Mouse (Mus musculus) heart, embryonic 13.5 days (tissue): ENCODE measurements around the gene Gmcl1. TPM values are rescaled to one million over a fixed set of nuclear protein-coding genes. Genes with fewer than 3 reads are reported as not detected.

ENCODE experiments used
- ATAC-seq: fragments of 200-750 bp; cut with Nextera tagmentation; 2 replicates; pipeline ENCODE4 v1.8.0; 2017; ENCODE audit warnings: moderate TSS enrichment; ENCODE audit not compliant: insufficient number of reproducible peaks, low FRiP score, low TSS enrichment; ENCODE audit errors: extremely low read depth
- H3K27ac ChIP-seq: fragments of 300-500 bp; sonication (generic); replicated peaks from 2 replicates; pipeline ENCODE4 v1.5.1; 2015; ENCODE audit warnings: moderate library complexity, mild to moderate bottlenecking, inconsistent platforms
- H3K27me3 ChIP-seq: fragments of 300-500 bp; sonication (generic); replicated peaks from 2 replicates; pipeline ENCODE4 v1.6.1; 2015; ENCODE audit warnings: mild to moderate bottlenecking, inconsistent platforms
- H3K36me3 ChIP-seq: fragments of 300-500 bp; sonication (generic); 2 replicates; pipeline ENCODE4 v1.6.1; 2015; ENCODE audit warnings: mild to moderate bottlenecking, inconsistent platforms
- H3K4me1 ChIP-seq: fragments of 300-500 bp; sonication (generic); 2 replicates; pipeline ENCODE4 v1.6.1; 2015; ENCODE audit warnings: inconsistent platforms
- H3K4me2 ChIP-seq: fragments of 300-500 bp; sonication (generic); 2 replicates; pipeline ENCODE4 v1.6.1; 2015; ENCODE audit warnings: inconsistent platforms, mild to moderate bottlenecking, moderate library complexity
- H3K4me3 ChIP-seq: fragments of 300-500 bp; sonication (generic); 2 replicates; pipeline ENCODE4 v1.5.1; 2015; ENCODE audit warnings: moderate library complexity, mild to moderate bottlenecking, inconsistent platforms
- H3K9ac ChIP-seq: fragments of 300-500 bp; sonication (generic); 2 replicates; pipeline ENCODE4 v1.6.1; 2015; ENCODE audit warnings: inconsistent platforms, mild to moderate bottlenecking, moderate library complexity
- H3K9me3 ChIP-seq: fragments of 300-500 bp; sonication (generic); 2 replicates; pipeline ENCODE4 v1.6.1; 2016; ENCODE audit warnings: inconsistent platforms
- WGBS: fragments of 180-500 bp; shearing (Covaris S2); methylation state at CpG from one replicate; pipeline ENCODE4 v1.1.7; 2015; ENCODE audit warnings: mixed read lengths; 5-methylcytosine and 5-hydroxymethylcytosine counted together
- polyA plus RNA-seq: library from polyadenylated mRNA; unstranded; fragments of >200 nt; fragmentation: Nextera tagmentation; extraction: Ambion mirVana; gene quantifications from 2 replicates; pipeline ENCODE4 v1.2.1, GENCODE M21; 2015

Gmcl1 gene
- polyA plus RNA-seq, 1 experiment from 2014 or later: 14.7 TPM

- H3K36me3 ChIP-seq: peaks cover 40% of the 10 kb centered on the region
- peak; percentile 73 for ATAC-seq
- WGBS: 2% methylated on average over 36 of the region's 36 CpGs
- peak within 1 kb of the TSS; percentile 93 for H3K9ac ChIP-seq
- peak within 1 kb of the TSS; percentile 85 for H3K4me2 ChIP-seq
- no peaks in the 10 kb centered on the region for H3K27me3 ChIP-seq
- peak within 1 kb of the TSS; percentile 72 for H3K27ac ChIP-seq
- peak within 1 kb of the TSS; percentile 83 for H3K4me3 ChIP-seq
- peaks cover 15% of the 10 kb centered on the region for H3K4me1 ChIP-seq
- no peaks in the 10 kb centered on the region for H3K9me3 ChIP-seq
Observed at GRCm38 (mm10) chr6:86683872-86684654, 49.1 kb downstream of the Gmcl1 start, which contains the start of gene Snrnp27. TSS of gene Snrnp27 (minus strand) at chr6:86684522.

- Histone ChIP-seq H3K27ac (no peak overlapping the region), H3K4me2 (no peak overlapping the region), H3K4me3 (no peak overlapping the region), H3K27me3 (no peaks in the 10 kb centered on the region), H3K9ac (no peak overlapping the region), H3K9me3 (no peaks in the 10 kb centered on the region), H3K4me1 (peaks cover 15% of the 10 kb centered on the region), H3K36me3 (peaks cover 67% of the 10 kb centered on the region)
- 76% methylated on average over 3 of the region's 3 CpGs for WGBS
- ATAC-seq: no peak
Observed at GRCm38 (mm10) chr6:86681289-86681688, 51.9 kb downstream of the Gmcl1 start.

- peaks cover 97% of the 10 kb centered on the region for H3K36me3 ChIP-seq
Observed at GRCm38 (mm10) chr6:86678341-86678740, 54.8 kb downstream of the Gmcl1 start.

GRCm38 (mm10) chr6:86670873-86671272 is 62.3 kb downstream of the Gmcl1 start:
- 11% methylated on average over 2 of the region's 2 CpGs for WGBS
- H3K9ac ChIP-seq: no peak overlapping the region

More at GRCm38 (mm10) chr6:86678341-86678740, 54.8 kb downstream of the Gmcl1 start:
- ATAC-seq: no peak
- Histone ChIP-seq H3K9me3 (no peaks in the 10 kb centered on the region), H3K4me2 (no peak overlapping the region), H3K4me1 (peaks cover 4% of the 10 kb centered on the region), H3K4me3 (no peak overlapping the region), H3K9ac (no peak overlapping the region), H3K27ac (no peak overlapping the region), H3K27me3 (no peaks in the 10 kb centered on the region)
- WGBS: 92% methylated on average over 6 of the region's 6 CpGs

GRCm38 (mm10) chr6:86669240-86669727 is 63.9 kb downstream of the Gmcl1 start:
- Histone ChIP-seq H3K36me3 (peaks cover 53% of the 10 kb centered on the region), H3K27ac (peak overlapping the region; percentile 76), H3K27me3 (no peaks in the 10 kb centered on the region), H3K9me3 (no peaks in the 10 kb centered on the region), H3K4me1 (peaks cover 19% of the 10 kb centered on the region), H3K9ac (peak overlapping the region; percentile 79), H3K4me2 (peak overlapping the region; percentile 78), H3K4me3 (peak overlapping the region; percentile 93)
- under 1% methylated on average over 32 of the region's 37 CpGs for WGBS
- ATAC-seq: peak; percentile 100

More at GRCm38 (mm10) chr6:86670873-86671272, 62.3 kb downstream of the Gmcl1 start:
- H3K9me3 ChIP-seq: no peaks in the 10 kb centered on the region
- no peak overlapping the region for H3K27ac ChIP-seq
- H3K4me1 ChIP-seq: peaks cover 19% of the 10 kb centered on the region
- H3K4me2 ChIP-seq: no peak overlapping the region
- peaks cover 60% of the 10 kb centered on the region for H3K36me3 ChIP-seq
- no peak overlapping the region for H3K4me3 ChIP-seq
- no peak for ATAC-seq
- H3K27me3 ChIP-seq: no peaks in the 10 kb centered on the region

- peak within 1 kb of the TSS; percentile 93 for H3K9ac ChIP-seq
- no peaks in the 10 kb centered on the region for H3K9me3 ChIP-seq
- WGBS: under 1% methylated on average over 71 of the region's 76 CpGs
- peaks cover 50% of the 10 kb centered on the region for H3K36me3 ChIP-seq
- no peaks in the 10 kb centered on the region for H3K27me3 ChIP-seq
- peak within 1 kb of the TSS; percentile 93 for H3K4me3 ChIP-seq
- peak within 1 kb of the TSS; percentile 76 for H3K27ac ChIP-seq
- ATAC-seq: peak; percentile 1
- H3K4me2 ChIP-seq: peak within 1 kb of the TSS; percentile 91
- H3K4me1 ChIP-seq: peaks cover 19% of the 10 kb centered on the region
Observed at GRCm38 (mm10) chr6:86668580-86669239, 64.5 kb downstream of the Gmcl1 start, which contains the start of gene Mxd1. TSS of gene Mxd1 (minus strand) at chr6:86669161.

GRCm38 (mm10) chr6:86667061-86667460 is 66.1 kb downstream of the Gmcl1 start:
- H3K4me3 ChIP-seq: peak overlapping the region; percentile 93

GRCm38 (mm10) chr6:86665560-86666307 is 67.4 kb downstream of the Gmcl1 start:
- H3K4me2 ChIP-seq: peak overlapping the region; percentile 91

More at GRCm38 (mm10) chr6:86667061-86667460, 66.1 kb downstream of the Gmcl1 start:
- no peak overlapping the region for H3K27ac ChIP-seq
- WGBS: 89% methylated on average over 10 of the region's 10 CpGs
- H3K9me3 ChIP-seq: no peaks in the 10 kb centered on the region
- H3K36me3 ChIP-seq: peaks cover 47% of the 10 kb centered on the region
- ATAC-seq: no peak
- peak overlapping the region; percentile 91 for H3K4me2 ChIP-seq
- 0 out of 2 replicates have a peak overlapping the region, but pooled peaks have one; percentile 93 for H3K9ac ChIP-seq
- peaks cover 19% of the 10 kb centered on the region for H3K4me1 ChIP-seq
- no peaks in the 10 kb centered on the region for H3K27me3 ChIP-seq

GRCm38 (mm10) chr6:86665076-86665475 is 68.1 kb downstream of the Gmcl1 start:
- H3K27ac ChIP-seq: no peak overlapping the region
- H3K4me2 ChIP-seq: 0 out of 2 replicates have a peak overlapping the region, but pooled peaks have one; percentile 91
- H3K4me1 ChIP-seq: peaks cover 18% of the 10 kb centered on the region
- H3K27me3 ChIP-seq: no peaks in the 10 kb centered on the region
- H3K9me3 ChIP-seq: no peaks in the 10 kb centered on the region
- WGBS: 80% methylated on average over 5 of the region's 5 CpGs
- peaks cover 59% of the 10 kb centered on the region for H3K36me3 ChIP-seq
- ATAC-seq: no peak
- H3K4me3 ChIP-seq: 0 out of 2 replicates have a peak overlapping the region, but pooled peaks have one; percentile 2
- no peak overlapping the region for H3K9ac ChIP-seq

More at GRCm38 (mm10) chr6:86665560-86666307, 67.4 kb downstream of the Gmcl1 start:
- Histone ChIP-seq H3K4me3 (peak overlapping the region; percentile 9; the same call in 1 of the 2 replicates), H3K4me1 (peaks cover 19% of the 10 kb centered on the region), H3K27ac (no peak overlapping the region), H3K27me3 (no peaks in the 10 kb centered on the region), H3K9me3 (no peaks in the 10 kb centered on the region), H3K36me3 (peaks cover 52% of the 10 kb centered on the region), H3K9ac (no peak overlapping the region; the same call in 1 of the 2 replicates)
- no peak for ATAC-seq
- 80% methylated on average over 17 of the region's 17 CpGs for WGBS

GRCm38 (mm10) chr6:86660161-86660877 is 72.9 kb downstream of the Gmcl1 start:
- H3K27me3 ChIP-seq: no peaks in the 10 kb centered on the region

More at GRCm38 (mm10) chr6:86660161-86660877, 72.9 kb downstream of the Gmcl1 start:
- Histone ChIP-seq H3K9me3 (no peaks in the 10 kb centered on the region), H3K36me3 (peaks cover 65% of the 10 kb centered on the region), H3K27ac (no peak overlapping the region), H3K4me2 (no peak overlapping the region), H3K9ac (no peak overlapping the region), H3K4me3 (no peak overlapping the region), H3K4me1 (peaks cover 15% of the 10 kb centered on the region)
- 65% methylated on average over 9 of the region's 9 CpGs for WGBS
- ATAC-seq: no peak
